Mouse (Mus musculus) intestine, embryonic 14.5 days (tissue): ENCODE measurements around the gene Cdkn2a. TPM values are rescaled to one million over a fixed set of nuclear protein-coding genes. Genes with fewer than 3 reads are reported as not detected.
A peak's percentile ranks its signal among the peaks of the same experiment; 100 is the strongest.

Source experiments
- ATAC-seq: fragments of 200-750 bp; cut with Nextera tagmentation; replicated peaks from 2 replicates; pipeline ENCODE4 v1.8.0; 2017; ENCODE audit warnings: low read depth, moderate number of reproducible peaks, moderate TSS enrichment, moderate library complexity; ENCODE audit not compliant: low FRiP score, low TSS enrichment
- DNase-seq: peaks from one replicate; pipeline ENCODE4 v3.0.0-alpha.2; 2018; ENCODE audit warnings: low spot score
- H3K27ac ChIP-seq: fragments of 300-500 bp; sonication (generic); 2 replicates; pipeline ENCODE4 v1.5.1; 2014; ENCODE audit warnings: low read depth, mild to moderate bottlenecking, control low read depth
- H3K27me3 ChIP-seq: fragments of 300-500 bp; sonication (generic); replicated peaks from 2 replicates; pipeline ENCODE4 v1.6.1; 2014; ENCODE audit warnings: low read length, control low read depth; ENCODE audit not compliant: control insufficient read depth, insufficient read depth
- H3K36me3 ChIP-seq: fragments of 300-500 bp; sonication (generic); 2 replicates; pipeline ENCODE4 v1.6.1; 2014; ENCODE audit warnings: low read length, control low read depth; ENCODE audit not compliant: control insufficient read depth, insufficient read depth
- H3K4me1 ChIP-seq: fragments of 300-500 bp; sonication (generic); replicated peaks from 2 replicates; pipeline ENCODE4 v1.6.1; 2014; ENCODE audit warnings: low read length, control low read depth, mixed read lengths; ENCODE audit not compliant: control insufficient read depth, insufficient read depth
- H3K4me2 ChIP-seq: fragments of 300-500 bp; sonication (generic); 2 replicates; pipeline ENCODE4 v1.6.1; 2014; ENCODE audit warnings: low read length
- H3K4me3 ChIP-seq: fragments of 300-500 bp; sonication (generic); 2 replicates; pipeline ENCODE4 v1.5.1; 2014; ENCODE audit warnings: low read depth, low read length, control low read depth, mixed read lengths
- H3K9ac ChIP-seq: fragments of 300-500 bp; sonication (generic); 2 replicates; pipeline ENCODE4 v1.6.1; 2014; ENCODE audit warnings: mild to moderate bottlenecking, low read length
- H3K9me3 ChIP-seq: fragments of 300-500 bp; sonication (generic); 2 replicates; pipeline ENCODE4 v1.6.1; 2016; ENCODE audit warnings: low read length, control low read depth; ENCODE audit not compliant: control insufficient read depth
- WGBS: fragments of 180-500 bp; shearing (Covaris S2); extraction: QIAGEN DNeasy Blood & Tissue Kit; methylation state at CpG from one replicate; pipeline ENCODE4 v1.1.7; 2014; 5-methylcytosine and 5-hydroxymethylcytosine counted together
- polyA plus RNA-seq: library from polyadenylated mRNA; unstranded; fragments of >200 nt; fragmentation: Nextera tagmentation; extraction: Ambion mirVana; gene quantifications from 2 replicates; pipeline ENCODE4 v1.2.1, GENCODE M21; 2014

Gene Cdkn2a
- polyA plus RNA-seq, result not detected in 2 replicates

- Histone ChIP-seq H3K27me3 (peaks cover 96% of the 10 kb centered on the region), H3K4me2 (peak within 1 kb of the TSS; percentile 98), H3K4me1 (0 out of 2 replicates have a peak, but pooled peaks cover 2% of the 10 kb centered on the region), H3K9me3 (no peaks in the 10 kb centered on the region), H3K27ac (no peak within 1 kb of the TSS), H3K9ac (peak within 1 kb of the TSS; percentile 39), H3K36me3 (no peaks in the 10 kb centered on the region), H3K4me3 (peak within 1 kb of the TSS; percentile 59)
- ATAC-seq, result peak; percentile 80
- DNase-seq, result peak; percentile 80
- under 1% methylated on average over 114 of the region's 117 CpGs for WGBS
Observed at GRCm38 (mm10) chr4:89294486-89295440, at the start of gene Cdkn2a. Gene Cdkn2a, minus strand, starts transcription at chr4:89294653.

GRCm38 (mm10) chr4:89313461-89313860 is 19.0 kb upstream of the Cdkn2a start:
- Histone ChIP-seq H3K9ac (no peak overlapping the region), H3K27ac (no peak overlapping the region), H3K4me1 (no peaks in the 10 kb centered on the region), H3K4me3 (no peak overlapping the region), H3K9me3 (no peaks in the 10 kb centered on the region), H3K4me2 (no peak overlapping the region), H3K27me3 (peaks cover 57% of the 10 kb centered on the region), H3K36me3 (no peaks in the 10 kb centered on the region)
- no peak for ATAC-seq
- WGBS, result 9% methylated on average over 13 of the region's 13 CpGs
- DNase-seq, result peak; percentile 86

- H3K9ac ChIP-seq, result no peak within 1 kb of the TSS
- no peak within 1 kb of the TSS for H3K27ac ChIP-seq
- H3K4me3 ChIP-seq, result peak within 1 kb of the TSS; percentile 34
- H3K4me1 ChIP-seq, result no peaks in the 10 kb centered on the region
- peak; percentile 90 for DNase-seq
- no peaks in the 10 kb centered on the region for H3K9me3 ChIP-seq
- peak; percentile 91 for ATAC-seq
- WGBS, result under 1% methylated on average over 60 of the region's 61 CpGs
- H3K27me3 ChIP-seq, result peaks cover 85% of the 10 kb centered on the region
- H3K36me3 ChIP-seq, result no peaks in the 10 kb centered on the region
- H3K4me2 ChIP-seq, result peak within 1 kb of the TSS; percentile 56
Observed at GRCm38 (mm10) chr4:89310491-89311254, 16.2 kb upstream of the Cdkn2a start, which contains the start of gene Cdkn2b. Gene Cdkn2b, minus strand, starts transcription at chr4:89311039.

- Histone ChIP-seq H3K4me2 (peak overlapping the region; percentile 56), H3K4me1 (no peaks in the 10 kb centered on the region), H3K36me3 (no peaks in the 10 kb centered on the region), H3K9me3 (no peaks in the 10 kb centered on the region), H3K4me3 (peak overlapping the region; percentile 34), H3K27ac (no peak overlapping the region), H3K27me3 (peaks cover 92% of the 10 kb centered on the region), H3K9ac (no peak overlapping the region)
- ATAC-seq, result no peak
- no peak for DNase-seq
- 3% methylated on average over 11 of the region's 11 CpGs for WGBS
Observed at GRCm38 (mm10) chr4:89309996-89310395, 15.5 kb upstream of the Cdkn2a start.

GRCm38 (mm10) chr4:89308001-89308400 is 13.5 kb upstream of the Cdkn2a start:
- WGBS, result 17% methylated on average over 3 of the region's 3 CpGs
- Histone ChIP-seq H3K4me3 (no peak overlapping the region), H3K27ac (no peak overlapping the region), H3K36me3 (no peaks in the 10 kb centered on the region), H3K9me3 (no peaks in the 10 kb centered on the region), H3K4me1 (no peaks in the 10 kb centered on the region), H3K27me3 (peaks cover 98% of the 10 kb centered on the region), H3K9ac (no peak overlapping the region), H3K4me2 (no peak overlapping the region)
- DNase-seq, result no peak
- ATAC-seq, result no peak

- no peak overlapping the region for H3K4me2 ChIP-seq
- no peak overlapping the region for H3K27ac ChIP-seq
- no peaks in the 10 kb centered on the region for H3K9me3 ChIP-seq
- H3K9ac ChIP-seq, result no peak overlapping the region
- ATAC-seq (no peak), DNase-seq (no peak)
- H3K4me3 ChIP-seq, result no peak overlapping the region
- H3K36me3 ChIP-seq, result no peaks in the 10 kb centered on the region
- H3K4me1 ChIP-seq, result no peaks in the 10 kb centered on the region
- WGBS, result 2% methylated on average over 25 of the region's 25 CpGs
- peaks cover 98% of the 10 kb centered on the region for H3K27me3 ChIP-seq
Observed at GRCm38 (mm10) chr4:89306798-89307365, 12.4 kb upstream of the Cdkn2a start.

GRCm38 (mm10) chr4:89305691-89306090 is 11.2 kb upstream of the Cdkn2a start:
- H3K9ac ChIP-seq, result no peak overlapping the region
- H3K27ac ChIP-seq, result no peak overlapping the region
- no peaks in the 10 kb centered on the region for H3K4me1 ChIP-seq
- H3K27me3 ChIP-seq, result peaks cover 98% of the 10 kb centered on the region
- ATAC-seq (no peak), DNase-seq (no peak)
- H3K4me3 ChIP-seq, result no peak overlapping the region
- no peaks in the 10 kb centered on the region for H3K9me3 ChIP-seq
- no peaks in the 10 kb centered on the region for H3K36me3 ChIP-seq
- WGBS, result 8% methylated on average over 3 of the region's 3 CpGs
- H3K4me2 ChIP-seq, result no peak overlapping the region

GRCm38 (mm10) chr4:89303281-89303995 is 9.0 kb upstream of the Cdkn2a start:
- H3K9ac ChIP-seq, result no peak overlapping the region
- H3K4me3 ChIP-seq, result no peak overlapping the region
- no peak for DNase-seq
- H3K4me1 ChIP-seq, result no peaks in the 10 kb centered on the region
- ATAC-seq, result no peak
- no peaks in the 10 kb centered on the region for H3K9me3 ChIP-seq
- H3K27me3 ChIP-seq, result peaks cover 96% of the 10 kb centered on the region
- no peak overlapping the region for H3K4me2 ChIP-seq
- WGBS, result under 1% methylated on average over 14 of the region's 14 CpGs
- H3K27ac ChIP-seq, result no peak overlapping the region
- no peaks in the 10 kb centered on the region for H3K36me3 ChIP-seq
